Mouse (Mus musculus) neutrophil, adult 5-6 weeks (primary cell): ENCODE data around the gene Gm43552. TPM values are rescaled to one million over a fixed set of nuclear protein-coding genes. Genes with fewer than 3 reads are reported as not detected.

Source experiments
- ATAC-seq: fragments of 151-379, 151-347 bp; 2 replicates; pipeline ENCODE4 v1.8.0; 2017; ENCODE audit warnings: mild to moderate bottlenecking, moderate TSS enrichment; ENCODE audit not compliant: insufficient number of reproducible peaks, poor library complexity, low FRiP score, severe bottlenecking; ENCODE audit errors: extremely low read depth
- total RNA-seq: library from RNA; stranded (forward); fragments of 200-1000 nt; gene quantifications from 2 replicates; pipeline ENCODE4 v1.2.3, GENCODE M21; 2017

Gm43552 gene
- total RNA-seq, 1 experiment from 2014 or later = not detected

- no peak for ATAC-seq
These were observed 37.9 kb downstream of the Gm43552 start for GRCm38 (mm10) chr5:65454771-65455170.

GRCm38 (mm10) chr5:65448941-65449340 is 43.7 kb downstream of the Gm43552 start:
- no peak for ATAC-seq

GRCm38 (mm10) chr5:65447826-65448225 is 44.8 kb downstream of the Gm43552 start:
- ATAC-seq = no peak

- no peak for ATAC-seq
These were observed 45.9 kb downstream of the Gm43552 start for GRCm38 (mm10) chr5:65446756-65447155.

GRCm38 (mm10) chr5:65444981-65445380 is 47.7 kb downstream of the Gm43552 start:
- ATAC-seq = peak; percentile 36; the same call in 1 of the 2 replicates

- ATAC-seq = no peak
These were observed 54.6 kb downstream of the Gm43552 start for GRCm38 (mm10) chr5:65438041-65438440.

GRCm38 (mm10) chr5:65435806-65436561 is 56.6 kb downstream of the Gm43552 start, which contains the start of gene Ugdh:
Ugdh (minus strand) TSS chr5:65435949.
- ATAC-seq = peak; percentile 96

- ATAC-seq = no peak
These were observed 57.2 kb downstream of the Gm43552 start for GRCm38 (mm10) chr5:65435363-65435805.

GRCm38 (mm10) chr5:65434471-65435362 is 57.9 kb downstream of the Gm43552 start:
- ATAC-seq = no peak

GRCm38 (mm10) chr5:65429441-65429840 is 63.2 kb downstream of the Gm43552 start:
- no peak for ATAC-seq

GRCm38 (mm10) chr5:65428321-65428720 is 64.3 kb downstream of the Gm43552 start:
- ATAC-seq = no peak

GRCm38 (mm10) chr5:65425251-65425650 is 67.4 kb downstream of the Gm43552 start:
- no peak for ATAC-seq

- ATAC-seq = no peak
These were observed 68.4 kb downstream of the Gm43552 start for GRCm38 (mm10) chr5:65424215-65424614.

GRCm38 (mm10) chr5:65422803-65423202 is 69.8 kb downstream of the Gm43552 start:
- ATAC-seq = no peak

- no peak for ATAC-seq
These were observed 71.8 kb downstream of the Gm43552 start for GRCm38 (mm10) chr5:65420822-65421221.

GRCm38 (mm10) chr5:65419136-65419535 is 73.5 kb downstream of the Gm43552 start:
- ATAC-seq = no peak

- no peak for ATAC-seq
These were observed 76.8 kb downstream of the Gm43552 start for GRCm38 (mm10) chr5:65415653-65416458.

- no peak for ATAC-seq
These were observed 84.6 kb downstream of the Gm43552 start for GRCm38 (mm10) chr5:65407989-65408388.
